Mouse (Mus musculus) testis, adult 2 months (tissue): ENCODE data around the gene C1rb. TPM values are rescaled to one million over a fixed set of nuclear protein-coding genes. Genes with fewer than 3 reads are reported as not detected.

Source experiments
- H3K27ac ChIP-seq: fragments of 200-500 bp; 2 replicates; pipeline ENCODE4 v1.5.1; 2012; ENCODE audit warnings: low read depth, low read length; ENCODE audit not compliant: control insufficient read depth, insufficient read depth
- H3K27me3 ChIP-seq: fragments of 200-500 bp; 2 replicates; pipeline ENCODE4 v1.6.1; 2012; ENCODE audit warnings: mild to moderate bottlenecking, low read length, moderate library complexity; ENCODE audit not compliant: control insufficient read depth, insufficient read depth
- H3K36me3 ChIP-seq: fragments of 200-500 bp; 2 replicates; pipeline ENCODE4 v1.6.1; 2012; ENCODE audit warnings: mild to moderate bottlenecking, low read length; ENCODE audit not compliant: control insufficient read depth, insufficient read depth
- H3K4me1 ChIP-seq: fragments of 200-500 bp; 2 replicates; pipeline ENCODE4 v1.6.1; 2012; ENCODE audit warnings: low read length; ENCODE audit not compliant: control insufficient read depth, insufficient read depth
- H3K4me3 ChIP-seq: fragments of 200-500 bp; 2 replicates; pipeline ENCODE4 v1.5.1; 2012; ENCODE audit warnings: low read depth, mild to moderate bottlenecking, low read length, moderate library complexity, mixed read lengths; ENCODE audit not compliant: control insufficient read depth
- CTCF ChIP-seq: fragments of 200-500 bp; IDR thresholded peaks from 2 replicates; pipeline ENCODE4 v1.5.1; 2012; ENCODE audit warnings: low read depth, mild to moderate bottlenecking, inconsistent platforms, low read length, moderate library complexity; ENCODE audit not compliant: control insufficient read depth, insufficient read depth, insufficient replicate concordance
- POLR2A ChIP-seq: fragments of 200-500 bp; IDR thresholded peaks from 2 replicates; pipeline ENCODE4 v1.6.1; 2012; ENCODE audit warnings: low read depth, mild to moderate bottlenecking, inconsistent platforms, low read length, moderate library complexity; ENCODE audit not compliant: control insufficient read depth
- polyA plus RNA-seq: library from polyadenylated mRNA; depleted of rRNA; stranded (reverse); fragments of >200 nt; gene quantifications from 2 replicates; pipeline ENCODE4 v1.2.3, GENCODE M21; 2012

The C1rb gene
- polyA plus RNA-seq, 1 experiment = 0.06 TPM

DNA sequence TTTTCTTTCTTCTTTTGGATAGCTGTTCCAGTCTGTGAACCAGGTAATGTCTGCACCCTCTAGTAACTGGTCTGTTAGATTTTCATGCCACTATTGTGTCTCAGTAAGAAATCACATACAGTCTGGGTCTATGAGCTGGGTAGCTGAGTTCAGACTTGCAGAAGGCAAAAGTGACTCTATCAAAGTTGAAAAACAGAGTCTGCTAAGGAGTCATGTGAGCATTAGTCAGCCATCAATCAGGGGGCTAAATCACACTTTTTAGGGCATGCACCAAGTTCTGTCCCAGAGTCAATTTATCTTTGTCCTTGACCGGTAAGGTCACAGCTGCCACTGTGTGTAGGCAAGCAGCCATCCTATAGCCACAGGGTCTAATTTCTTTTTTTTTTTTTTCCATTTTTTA, 12.1 kb downstream of the C1rb start:
- Histone ChIP-seq H3K4me3 (no peak overlapping the region), H3K36me3 (no peaks in the 10 kb centered on the region)

DNA sequence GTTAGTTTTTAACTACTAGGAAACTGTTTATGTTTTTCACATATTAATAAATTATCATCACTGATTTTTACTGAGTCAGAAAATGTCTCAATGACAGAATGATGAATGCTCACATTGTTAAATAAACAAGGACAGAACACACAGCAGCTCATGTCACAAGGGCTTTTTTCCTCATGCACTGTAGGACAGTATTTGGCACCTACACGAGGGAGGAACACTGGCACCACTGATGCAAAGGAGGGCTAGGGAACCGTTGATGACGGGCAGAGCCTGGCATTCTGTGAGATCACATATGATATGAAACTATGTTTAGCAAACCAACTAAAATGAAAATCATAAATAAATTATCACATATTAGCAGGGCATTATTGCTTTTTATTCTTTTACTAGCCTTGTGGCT, 14.8 kb downstream of the C1rb start:
- no peak overlapping the region for H3K4me3 ChIP-seq
- no peak for TF ChIP-seq POLR2A
- no peak for TF ChIP-seq CTCF
- H3K27me3 ChIP-seq = no peaks in the 10 kb centered on the region
- H3K27ac ChIP-seq = no peak overlapping the region
- H3K36me3 ChIP-seq = no peaks in the 10 kb centered on the region
- no peaks in the 10 kb centered on the region for H3K4me1 ChIP-seq

More for the DNA sequence above, 12.1 kb downstream of the C1rb start:
- H3K27me3 ChIP-seq = no peaks in the 10 kb centered on the region
- TF ChIP-seq CTCF (no peak), POLR2A (no peak)
- no peaks in the 10 kb centered on the region for H3K4me1 ChIP-seq
- no peak overlapping the region for H3K27ac ChIP-seq

DNA sequence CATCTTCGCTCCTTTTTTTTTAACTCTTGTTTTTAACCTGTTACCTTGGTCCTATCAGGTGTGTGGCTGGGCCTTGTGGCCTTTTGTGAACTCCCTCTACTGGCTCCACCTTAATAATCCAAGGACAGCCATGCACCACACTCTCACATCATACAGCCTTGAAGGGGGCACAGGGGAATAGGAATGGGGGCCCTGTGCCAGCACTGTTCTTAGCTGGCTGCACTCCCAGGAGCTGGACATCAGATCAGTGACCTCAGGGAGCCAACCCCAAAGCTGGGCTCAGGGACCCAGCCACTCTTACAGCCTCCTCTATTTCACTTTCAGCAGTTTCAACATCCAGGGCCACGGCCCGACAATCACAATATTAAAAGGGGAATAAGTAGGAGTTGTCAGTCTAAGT, 15.7 kb downstream of the C1rb start:
- Histone ChIP-seq H3K4me1 (no peaks in the 10 kb centered on the region), H3K36me3 (no peaks in the 10 kb centered on the region), H3K27me3 (no peaks in the 10 kb centered on the region), H3K4me3 (no peak overlapping the region), H3K27ac (no peak overlapping the region)
- TF ChIP-seq CTCF (no peak), POLR2A (no peak)

DNA sequence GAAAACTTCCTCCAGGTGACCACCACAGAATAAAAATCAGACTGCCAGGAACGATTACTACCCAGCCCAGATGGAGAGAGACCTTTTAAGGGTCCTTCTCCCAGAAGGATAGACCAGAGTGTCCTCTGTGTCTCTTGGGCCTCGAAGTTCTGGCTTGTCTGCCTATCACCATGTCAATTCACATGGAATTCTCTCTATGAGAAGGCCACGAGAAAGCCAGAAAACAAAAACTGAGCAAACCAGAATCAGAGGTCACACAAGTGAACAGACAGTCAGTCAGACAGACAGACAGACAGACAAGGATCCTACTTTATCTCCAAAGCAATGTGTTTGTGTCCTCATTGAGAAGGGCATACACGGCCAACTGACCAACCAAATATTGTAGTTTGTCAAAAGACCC, 16.2 kb downstream of the C1rb start:
- no peak overlapping the region for H3K27ac ChIP-seq
- no peak overlapping the region for H3K4me3 ChIP-seq
- H3K27me3 ChIP-seq = no peaks in the 10 kb centered on the region
- H3K4me1 ChIP-seq = no peaks in the 10 kb centered on the region
- TF ChIP-seq CTCF (no peak), POLR2A (no peak)
- H3K36me3 ChIP-seq = no peaks in the 10 kb centered on the region

DNA sequence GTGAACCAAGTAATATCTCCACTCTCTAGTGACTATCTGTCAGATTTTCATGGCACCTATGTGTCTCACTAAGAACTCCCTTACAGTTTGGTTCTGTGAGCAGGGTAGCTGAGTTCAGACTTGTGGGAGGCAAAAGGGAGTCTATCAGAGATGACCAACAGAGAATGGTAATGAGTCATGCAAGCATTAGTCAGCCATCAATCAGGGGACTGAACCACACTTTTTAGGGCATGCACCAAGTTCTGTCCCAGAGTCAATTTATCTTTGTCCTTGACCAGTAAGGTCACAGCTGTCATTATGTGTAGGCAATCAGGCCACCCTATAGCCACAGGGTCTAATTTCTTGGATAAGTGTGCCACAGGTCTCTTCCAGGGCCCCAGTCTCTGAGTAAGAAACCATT, 18.7 kb downstream of the C1rb start:
- H3K27ac ChIP-seq = no peak overlapping the region
- no peak overlapping the region for H3K4me3 ChIP-seq
- H3K36me3 ChIP-seq = no peaks in the 10 kb centered on the region
- no peaks in the 10 kb centered on the region for H3K27me3 ChIP-seq
- H3K4me1 ChIP-seq = no peaks in the 10 kb centered on the region
- TF ChIP-seq CTCF (no peak), POLR2A (no peak)

DNA sequence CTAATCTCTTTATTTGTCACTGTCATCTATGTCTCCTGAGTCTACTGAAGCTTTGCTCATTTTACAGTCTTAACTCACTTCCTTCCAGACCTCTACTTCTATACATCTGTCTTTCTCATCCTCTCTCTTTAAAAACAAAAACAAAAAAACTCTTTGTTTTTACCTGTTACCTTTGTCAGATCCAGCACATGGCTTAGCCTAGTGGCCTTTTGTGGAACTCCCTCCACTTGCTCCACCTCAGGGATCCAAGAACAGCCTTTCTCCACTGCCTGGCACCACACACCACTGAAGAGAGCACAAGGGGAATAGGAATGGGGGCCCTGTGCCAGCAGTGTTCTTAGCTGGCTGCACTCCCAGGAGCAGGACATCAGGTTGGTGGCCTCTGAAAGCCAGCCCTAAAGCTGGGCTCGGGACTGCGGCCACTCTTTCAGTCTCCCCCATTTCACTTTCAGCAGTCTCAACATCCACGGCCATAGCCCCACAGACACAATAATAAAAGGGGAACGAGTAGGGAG, 22.1 kb downstream of the C1rb start:
- Histone ChIP-seq H3K27ac (no peak overlapping the region), H3K27me3 (no peaks in the 10 kb centered on the region)
- TF ChIP-seq POLR2A = no peak
- no peak for TF ChIP-seq CTCF

DNA sequence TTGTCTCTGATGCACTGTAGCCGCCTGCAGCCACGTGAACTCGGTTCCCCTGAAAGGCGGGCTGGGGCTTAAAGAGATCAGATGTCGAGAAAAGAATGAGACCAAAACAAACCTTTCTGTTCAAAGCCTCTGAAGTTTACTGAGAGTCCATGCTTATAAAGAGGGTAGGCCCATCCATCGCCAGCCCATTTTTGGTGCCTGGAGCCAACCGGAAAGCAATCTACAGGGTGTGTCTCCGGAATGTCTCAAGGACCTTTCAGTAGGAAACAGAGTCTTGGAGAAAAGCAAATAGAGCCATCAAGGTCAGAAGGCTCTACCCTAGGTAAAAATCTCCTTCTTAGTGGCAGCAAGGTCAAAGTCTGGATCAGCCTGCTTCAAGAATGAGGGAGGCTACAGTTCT, 23.0 kb downstream of the C1rb start:
- H3K36me3 ChIP-seq = no peaks in the 10 kb centered on the region
- no peak overlapping the region for H3K27ac ChIP-seq
- H3K4me1 ChIP-seq = no peaks in the 10 kb centered on the region
- no peak for TF ChIP-seq CTCF
- no peak for TF ChIP-seq POLR2A
- no peak overlapping the region for H3K4me3 ChIP-seq
- H3K27me3 ChIP-seq = no peaks in the 10 kb centered on the region

More for the DNA sequence above, 22.1 kb downstream of the C1rb start:
- no peak overlapping the region for H3K4me3 ChIP-seq
- H3K36me3 ChIP-seq = no peaks in the 10 kb centered on the region
- H3K4me1 ChIP-seq = no peaks in the 10 kb centered on the region

DNA sequence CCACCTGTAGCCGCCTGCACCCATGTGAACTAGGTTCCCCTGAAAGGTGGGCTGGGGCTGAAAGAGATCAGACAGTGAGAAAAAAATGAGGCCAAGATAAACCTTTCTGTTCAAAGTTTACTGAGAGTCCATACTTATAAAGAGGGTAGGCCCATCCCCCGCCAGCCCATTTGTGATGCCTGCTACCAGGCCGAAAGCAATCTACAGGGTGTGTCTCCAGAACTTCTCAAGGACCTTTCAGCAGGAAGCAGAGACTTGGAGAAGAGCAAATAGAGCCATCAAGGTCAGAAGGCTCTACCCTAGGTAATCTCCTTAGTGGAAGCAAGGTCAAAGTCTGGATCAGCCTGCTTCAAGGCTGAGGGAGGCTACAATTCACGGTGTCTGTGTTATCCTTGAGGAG, 31.9 kb downstream of the C1rb start:
- no peak for TF ChIP-seq POLR2A
- no peak for TF ChIP-seq CTCF
- no peak overlapping the region for H3K4me3 ChIP-seq
- no peaks in the 10 kb centered on the region for H3K36me3 ChIP-seq
- H3K27ac ChIP-seq = no peak overlapping the region
- H3K4me1 ChIP-seq = no peaks in the 10 kb centered on the region
- H3K27me3 ChIP-seq = no peaks in the 10 kb centered on the region
